Mouse (Mus musculus): ENCODE results near the gene Sik2. TPM values are rescaled to one million over a fixed set of nuclear protein-coding genes. Genes with fewer than 3 reads are reported as not detected.

Gene Sik2
- polyA plus RNA-seq, 1 experiment from 2014 or later: 16.1 TPM

- no peak overlapping the region for H3K4me2 ChIP-seq (ENCODE audit: low read depth, low read length)
- no peaks in the 10 kb centered on the region for H3K36me3 ChIP-seq (ENCODE audit: control insufficient read depth, insufficient read depth, low read length)
- no peaks in the 10 kb centered on the region for H3K9me3 ChIP-seq (ENCODE audit: control insufficient read depth, low read length)
- 82% methylated on average over 2 of the region's 2 CpGs for WGBS
- no peaks in the 10 kb centered on the region for H3K4me1 ChIP-seq (ENCODE audit: control insufficient read depth, insufficient read depth, low read length)
- ATAC-seq (ENCODE audit: low read depth): no peak
- no peak overlapping the region for H3K4me3 ChIP-seq (ENCODE audit: low read depth, low read length)
- no peaks in the 10 kb centered on the region for H3K27me3 ChIP-seq (ENCODE audit: control insufficient read depth, insufficient read depth, low read length)
- H3K27ac ChIP-seq (ENCODE audit: low read depth, low read length): no peak overlapping the region
- H3K9ac ChIP-seq (replicated peaks; ENCODE audit: low read depth, low read length): no peak overlapping the region
Observed at GRCm38 (mm10) chr9:50966277-50966676, 42.6 kb downstream of the Sik2 start.

- no peak overlapping the region for H3K27ac ChIP-seq (ENCODE audit: low read depth, low read length)
- no peak overlapping the region for H3K4me3 ChIP-seq (ENCODE audit: low read depth, low read length)
- no peak overlapping the region for H3K9ac ChIP-seq (replicated peaks; ENCODE audit: low read depth, low read length)
- H3K9me3 ChIP-seq (ENCODE audit: control insufficient read depth, low read length): no peaks in the 10 kb centered on the region
- H3K27me3 ChIP-seq (ENCODE audit: control insufficient read depth, insufficient read depth, low read length): no peaks in the 10 kb centered on the region
- no peaks in the 10 kb centered on the region for H3K4me1 ChIP-seq (ENCODE audit: control insufficient read depth, insufficient read depth, low read length)
- H3K36me3 ChIP-seq (ENCODE audit: control insufficient read depth, insufficient read depth, low read length): no peaks in the 10 kb centered on the region
- ATAC-seq (ENCODE audit: low read depth): no peak
- H3K4me2 ChIP-seq (ENCODE audit: low read depth, low read length): no peak overlapping the region
Observed at GRCm38 (mm10) chr9:50965392-50965791, 43.5 kb downstream of the Sik2 start.

DNA sequence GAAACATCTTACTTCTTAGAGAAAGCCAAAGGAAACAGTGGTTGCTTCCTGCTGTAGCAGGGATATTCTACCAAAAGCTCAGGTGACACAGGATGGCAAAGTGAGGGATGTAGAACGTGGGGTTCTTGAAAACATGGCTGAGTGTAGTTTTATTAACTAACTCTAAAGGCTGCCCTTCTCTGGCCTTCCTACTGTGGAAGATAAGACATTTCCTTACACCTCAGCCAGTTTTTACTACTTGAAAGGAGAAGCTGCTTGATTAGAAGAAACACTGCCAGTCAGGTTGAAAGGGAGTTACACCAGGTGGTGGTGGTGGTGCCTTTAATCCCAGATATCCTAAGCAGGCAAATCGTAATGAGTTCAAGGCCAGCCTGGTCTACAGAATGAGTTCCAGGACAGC lies 44.0 kb downstream of the Sik2 start:
- Histone ChIP-seq H3K9me3 (ENCODE audit: control insufficient read depth, low read length) (no peaks in the 10 kb centered on the region), H3K4me2 (ENCODE audit: low read depth, low read length) (no peak overlapping the region), H3K4me3 (ENCODE audit: low read depth, low read length) (no peak overlapping the region), H3K27me3 (ENCODE audit: control insufficient read depth, insufficient read depth, low read length) (no peaks in the 10 kb centered on the region), H3K36me3 (ENCODE audit: control insufficient read depth, insufficient read depth, low read length) (no peaks in the 10 kb centered on the region), H3K4me1 (ENCODE audit: control insufficient read depth, insufficient read depth, low read length) (no peaks in the 10 kb centered on the region), H3K27ac (ENCODE audit: low read depth, low read length) (no peak overlapping the region), H3K9ac (replicated peaks; ENCODE audit: low read depth, low read length) (no peak overlapping the region)
- WGBS: 81% methylated on average over 2 of the region's 2 CpGs
- no peak for ATAC-seq (ENCODE audit: low read depth)

- no peak for ATAC-seq (ENCODE audit: low read depth)
- whole genome bisulfite sequencing: 40% methylated on average over 6 of the region's 6 CpGs
- no peaks in the 10 kb centered on the region for H3K9me3 ChIP-seq (ENCODE audit: control insufficient read depth, low read length)
- H3K4me3 ChIP-seq (ENCODE audit: low read depth, low read length): no peak overlapping the region
- no peaks in the 10 kb centered on the region for H3K27me3 ChIP-seq (ENCODE audit: control insufficient read depth, insufficient read depth, low read length)
- no peak overlapping the region for H3K9ac ChIP-seq (replicated peaks; ENCODE audit: low read depth, low read length)
- no peaks in the 10 kb centered on the region for H3K36me3 ChIP-seq (ENCODE audit: control insufficient read depth, insufficient read depth, low read length)
- H3K4me1 ChIP-seq (ENCODE audit: control insufficient read depth, insufficient read depth, low read length): no peaks in the 10 kb centered on the region
- H3K4me2 ChIP-seq (ENCODE audit: low read depth, low read length): no peak overlapping the region
- H3K27ac ChIP-seq (ENCODE audit: low read depth, low read length): no peak overlapping the region
Observed at GRCm38 (mm10) chr9:50957956-50958489, 50.9 kb downstream of the Sik2 start.

DNA sequence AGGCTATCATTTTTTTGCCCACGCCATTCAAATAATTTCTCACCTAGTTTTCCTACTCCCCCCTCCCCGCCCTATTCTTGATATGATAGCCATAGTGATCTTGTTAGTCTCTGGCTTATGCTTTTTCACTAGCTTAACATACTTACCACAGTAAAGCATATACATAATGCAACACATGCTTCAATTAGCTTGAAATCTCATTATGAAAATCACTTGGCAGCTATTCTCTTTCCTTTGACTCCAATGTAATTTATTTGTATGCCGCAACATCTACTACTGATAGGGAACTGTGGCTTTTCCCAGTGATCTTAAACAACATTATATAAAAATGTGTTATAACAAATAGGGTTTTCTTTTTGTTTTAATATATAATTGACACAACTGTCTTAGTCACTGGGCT lies 53.7 kb downstream of the Sik2 start:
- 90% methylated on average over 3 of the region's 3 CpGs for WGBS
- Histone ChIP-seq H3K36me3 (ENCODE audit: control insufficient read depth, insufficient read depth, low read length) (no peaks in the 10 kb centered on the region), H3K4me1 (ENCODE audit: control insufficient read depth, insufficient read depth, low read length) (no peaks in the 10 kb centered on the region), H3K27me3 (ENCODE audit: control insufficient read depth, insufficient read depth, low read length) (no peaks in the 10 kb centered on the region), H3K4me2 (ENCODE audit: low read depth, low read length) (no peak overlapping the region), H3K4me3 (ENCODE audit: low read depth, low read length) (no peak overlapping the region), H3K9ac (replicated peaks; ENCODE audit: low read depth, low read length) (no peak overlapping the region), H3K9me3 (ENCODE audit: control insufficient read depth, low read length) (no peaks in the 10 kb centered on the region), H3K27ac (ENCODE audit: low read depth, low read length) (no peak overlapping the region)
- ATAC-seq (ENCODE audit: low read depth): no peak

GRCm38 (mm10) chr9:50948097-50948823 lies 60.6 kb downstream of the Sik2 start:
- Histone ChIP-seq H3K4me1 (ENCODE audit: control insufficient read depth, insufficient read depth, low read length) (no peaks in the 10 kb centered on the region), H3K9ac (replicated peaks; ENCODE audit: low read depth, low read length) (no peak overlapping the region), H3K4me3 (ENCODE audit: low read depth, low read length) (no peak overlapping the region), H3K9me3 (ENCODE audit: control insufficient read depth, low read length) (no peaks in the 10 kb centered on the region), H3K27me3 (ENCODE audit: control insufficient read depth, insufficient read depth, low read length) (no peaks in the 10 kb centered on the region), H3K36me3 (ENCODE audit: control insufficient read depth, insufficient read depth, low read length) (no peaks in the 10 kb centered on the region), H3K27ac (ENCODE audit: low read depth, low read length) (no peak overlapping the region), H3K4me2 (ENCODE audit: low read depth, low read length) (no peak overlapping the region)
- ATAC-seq (ENCODE audit: low read depth): no peak
- 86% methylated on average over 7 of the region's 7 CpGs for WGBS

- H3K36me3 ChIP-seq (ENCODE audit: control insufficient read depth, insufficient read depth, low read length): no peaks in the 10 kb centered on the region
- ATAC-seq (ENCODE audit: low read depth): no peak
- H3K4me2 ChIP-seq (ENCODE audit: low read depth, low read length): no peak overlapping the region
- H3K9me3 ChIP-seq (ENCODE audit: control insufficient read depth, low read length): no peaks in the 10 kb centered on the region
- WGBS: 78% methylated on average over 1 of the region's 1 CpGs
- no peak overlapping the region for H3K9ac ChIP-seq (replicated peaks; ENCODE audit: low read depth, low read length)
- H3K4me1 ChIP-seq (ENCODE audit: control insufficient read depth, insufficient read depth, low read length): no peaks in the 10 kb centered on the region
- H3K4me3 ChIP-seq (ENCODE audit: low read depth, low read length): no peak overlapping the region
- no peaks in the 10 kb centered on the region for H3K27me3 ChIP-seq (ENCODE audit: control insufficient read depth, insufficient read depth, low read length)
- H3K27ac ChIP-seq (ENCODE audit: low read depth, low read length): no peak overlapping the region
Observed at GRCm38 (mm10) chr9:50946338-50946737, 62.5 kb downstream of the Sik2 start.

DNA sequence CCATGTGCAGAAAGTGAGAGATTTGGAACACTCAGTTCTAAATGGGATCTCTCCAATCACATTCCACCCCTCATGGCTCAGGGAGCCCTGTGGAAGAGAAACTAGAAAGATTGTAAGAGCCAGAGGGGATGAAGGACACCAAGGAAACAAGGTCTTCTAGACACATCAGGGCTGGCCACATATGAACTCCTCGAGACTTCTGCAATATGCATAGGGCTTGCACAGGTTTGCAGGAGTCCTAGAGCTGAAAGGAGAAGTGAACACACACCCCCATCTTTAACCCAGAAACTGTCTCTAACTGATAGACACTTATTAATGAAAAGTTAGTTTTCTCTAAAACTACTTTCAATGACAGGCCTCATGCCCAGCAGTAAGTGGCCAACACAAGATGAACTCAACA lies 64.0 kb downstream of the Sik2 start:
- Histone ChIP-seq H3K4me3 (ENCODE audit: low read depth, low read length) (no peak overlapping the region), H3K27me3 (ENCODE audit: control insufficient read depth, insufficient read depth, low read length) (no peaks in the 10 kb centered on the region), H3K9ac (replicated peaks; ENCODE audit: low read depth, low read length) (no peak overlapping the region), H3K36me3 (ENCODE audit: control insufficient read depth, insufficient read depth, low read length) (no peaks in the 10 kb centered on the region), H3K4me2 (ENCODE audit: low read depth, low read length) (no peak overlapping the region), H3K27ac (ENCODE audit: low read depth, low read length) (no peak overlapping the region), H3K4me1 (ENCODE audit: control insufficient read depth, insufficient read depth, low read length) (no peaks in the 10 kb centered on the region), H3K9me3 (ENCODE audit: control insufficient read depth, low read length) (no peaks in the 10 kb centered on the region)
- WGBS: 88% methylated on average over 1 of the region's 1 CpGs
- no peak for ATAC-seq (ENCODE audit: low read depth)

- Histone ChIP-seq H3K4me2 (ENCODE audit: low read depth, low read length) (no peak overlapping the region), H3K4me1 (ENCODE audit: control insufficient read depth, insufficient read depth, low read length) (no peaks in the 10 kb centered on the region), H3K27ac (ENCODE audit: low read depth, low read length) (no peak overlapping the region), H3K4me3 (ENCODE audit: low read depth, low read length) (no peak overlapping the region), H3K36me3 (ENCODE audit: control insufficient read depth, insufficient read depth, low read length) (no peaks in the 10 kb centered on the region), H3K9ac (replicated peaks; ENCODE audit: low read depth, low read length) (no peak overlapping the region), H3K27me3 (ENCODE audit: control insufficient read depth, insufficient read depth, low read length) (no peaks in the 10 kb centered on the region), H3K9me3 (ENCODE audit: control insufficient read depth, low read length) (no peaks in the 10 kb centered on the region)
- WGBS: 85% methylated on average over 2 of the region's 2 CpGs
- no peak for ATAC-seq (ENCODE audit: low read depth)
Observed at GRCm38 (mm10) chr9:50942711-50943110, 66.2 kb downstream of the Sik2 start.

Measured in neural tube, embryonic 14.5 days (tissue).